Mouse (Mus musculus): Measurements from ENCODE around the gene Vipr2.

GRCm38 (mm10) chr12:116165368-116165767 lies 87.8 kb downstream of the Vipr2 start:
- no peak for TF ChIP-seq CTCF (IDR thresholded peaks at IDR 0.05; ENCODE audit: low read depth, low read length)
- no peak for TF ChIP-seq POLR2A (IDR thresholded peaks at IDR 0.05; ENCODE audit: borderline replicate concordance, low read depth, low read length)
